Mouse (Mus musculus) limb, embryonic 12.5 days (tissue): ENCODE measurements around the gene Clpb. TPM values are rescaled to one million over a fixed set of nuclear protein-coding genes. Genes with fewer than 3 reads are reported as not detected.
"Not testable (repeated sequence)": the region's sequence is repeated elsewhere in the genome, so short reads cannot be mapped to it uniquely, and the experiment has no call there.

Experiments used
- ATAC-seq: fragments of 200-750 bp; cut with Nextera tagmentation; 2 replicates; pipeline ENCODE4 v1.8.0; 2017; ENCODE audit warnings: low read depth, moderate TSS enrichment; ENCODE audit not compliant: insufficient number of reproducible peaks, insufficient read depth, low FRiP score, low TSS enrichment
- H3K27ac ChIP-seq: fragments of 300-500 bp; sonication (generic); 2 replicates; pipeline ENCODE4 v1.5.1; 2016; ENCODE audit warnings: mild to moderate bottlenecking, moderate library complexity
- H3K27me3 ChIP-seq: fragments of 300-500 bp; sonication (generic); 2 replicates; pipeline ENCODE4 v1.6.1; 2016; ENCODE audit warnings: mild to moderate bottlenecking, moderate library complexity
- H3K36me3 ChIP-seq: fragments of 300-500 bp; sonication (generic); 2 replicates; pipeline ENCODE4 v1.6.1; 2016; ENCODE audit warnings: mild to moderate bottlenecking, moderate library complexity
- H3K4me1 ChIP-seq: fragments of 300-500 bp; sonication (generic); replicated peaks from 2 replicates; pipeline ENCODE4 v1.6.1; 2016
- H3K4me2 ChIP-seq: fragments of 300-500 bp; sonication (generic); 2 replicates; pipeline ENCODE4 v1.6.1; 2016; ENCODE audit warnings: mild to moderate bottlenecking, moderate library complexity
- H3K4me3 ChIP-seq: fragments of 300-500 bp; sonication (generic); replicated peaks from 2 replicates; pipeline ENCODE4 v1.5.1; 2016; ENCODE audit warnings: mild to moderate bottlenecking
- H3K9ac ChIP-seq: fragments of 300-500 bp; sonication (generic); replicated peaks from 2 replicates; pipeline ENCODE4 v1.6.1; 2016; ENCODE audit warnings: mild to moderate bottlenecking, moderate library complexity
- H3K9me3 ChIP-seq: fragments of 300-500 bp; sonication (generic); 2 replicates; pipeline ENCODE4 v1.6.1; 2016; ENCODE audit warnings: mild to moderate bottlenecking, moderate library complexity
- WGBS: fragments of 180-500 bp; shearing (Covaris S2); methylation state at CpG from one replicate; pipeline ENCODE4 v1.1.7; 2016; 5-methylcytosine and 5-hydroxymethylcytosine counted together
- polyA plus RNA-seq: library from polyadenylated mRNA; unstranded; fragments of >200 nt; fragmentation: Nextera tagmentation; extraction: Ambion mirVana; gene quantifications from 2 replicates; pipeline ENCODE4 v1.2.1, GENCODE M21; 2016

Clpb gene
- polyA plus RNA-seq, result 44.0 and 48.4 TPM in 2 replicates

- H3K4me2 ChIP-seq, result peak within 1 kb of the TSS; percentile 70
- peak; percentile 99 for ATAC-seq
- H3K27ac ChIP-seq, result peak within 1 kb of the TSS; percentile 59; the same call in 1 of the 2 replicates
- H3K4me1 ChIP-seq, result peaks cover 10% of the 10 kb centered on the region
- peak within 1 kb of the TSS; percentile 34; the same call in 1 of the 2 replicates for H3K9ac ChIP-seq
- no peaks in the 10 kb centered on the region for H3K27me3 ChIP-seq
- 2% methylated on average over 49 of the region's 49 CpGs for WGBS
- H3K9me3 ChIP-seq, result 0 out of 2 replicates have a peak, but pooled peaks cover 3% of the 10 kb centered on the region
- H3K4me3 ChIP-seq, result peak within 1 kb of the TSS; percentile 67
- H3K36me3 ChIP-seq, result no peaks in the 10 kb centered on the region
Observed at GRCm38 (mm10) chr7:101663514-101664159, at the start of gene Clpb. TSS of gene Clpb (plus strand) at chr7:101663633.

- no peaks in the 10 kb centered on the region for H3K36me3 ChIP-seq
- no peak overlapping the region for H3K4me2 ChIP-seq
- H3K9ac ChIP-seq, result no peak overlapping the region
Observed at GRCm38 (mm10) chr7:101615406-101615805, 48.0 kb upstream of the Clpb start.

GRCm38 (mm10) chr7:101616136-101616835 is 47.1 kb upstream of the Clpb start:
- Histone ChIP-seq H3K36me3 (no peaks in the 10 kb centered on the region), H3K27me3 (no peaks in the 10 kb centered on the region), H3K9ac (no peak overlapping the region), H3K4me1 (no peaks in the 10 kb centered on the region), H3K9me3 (no peaks in the 10 kb centered on the region), H3K27ac (no peak overlapping the region), H3K4me3 (no peak overlapping the region), H3K4me2 (no peak overlapping the region)
- no peak for ATAC-seq
- 84% methylated on average over 6 of the region's 6 CpGs for WGBS

More at GRCm38 (mm10) chr7:101615406-101615805, 48.0 kb upstream of the Clpb start:
- no peak overlapping the region for H3K27ac ChIP-seq
- H3K4me1 ChIP-seq, result no peaks in the 10 kb centered on the region
- no peaks in the 10 kb centered on the region for H3K27me3 ChIP-seq
- no peak for ATAC-seq
- H3K4me3 ChIP-seq, result no peak overlapping the region
- WGBS, result 80% methylated on average over 7 of the region's 7 CpGs
- no peaks in the 10 kb centered on the region for H3K9me3 ChIP-seq

GRCm38 (mm10) chr7:101617438-101618165 is 45.8 kb upstream of the Clpb start:
- H3K9me3 ChIP-seq, result no peaks in the 10 kb centered on the region
- no peaks in the 10 kb centered on the region for H3K4me1 ChIP-seq
- H3K4me2 ChIP-seq, result no peak overlapping the region
- no peak overlapping the region for H3K9ac ChIP-seq
- no peaks in the 10 kb centered on the region for H3K27me3 ChIP-seq
- H3K36me3 ChIP-seq, result no peaks in the 10 kb centered on the region
- no peak for ATAC-seq
- 71% methylated on average over 10 of the region's 10 CpGs for WGBS
- no peak overlapping the region for H3K27ac ChIP-seq
- H3K4me3 ChIP-seq, result no peak overlapping the region

- no peak overlapping the region for H3K27ac ChIP-seq
- H3K4me1 ChIP-seq, result no peaks in the 10 kb centered on the region
- 85% methylated on average over 7 of the region's 7 CpGs for WGBS
- H3K9me3 ChIP-seq, result no peaks in the 10 kb centered on the region
- ATAC-seq, result no peak
- no peaks in the 10 kb centered on the region for H3K27me3 ChIP-seq
- no peaks in the 10 kb centered on the region for H3K36me3 ChIP-seq
- no peak overlapping the region for H3K4me2 ChIP-seq
- no peak overlapping the region for H3K9ac ChIP-seq
- no peak overlapping the region for H3K4me3 ChIP-seq
Observed at GRCm38 (mm10) chr7:101618273-101618672, 45.2 kb upstream of the Clpb start.

GRCm38 (mm10) chr7:101620373-101620772 is 43.1 kb upstream of the Clpb start:
- H3K4me2 ChIP-seq, result no peak overlapping the region
- H3K4me1 ChIP-seq, result no peaks in the 10 kb centered on the region
- no peaks in the 10 kb centered on the region for H3K36me3 ChIP-seq
- no peak for ATAC-seq
- H3K9me3 ChIP-seq, result no peaks in the 10 kb centered on the region
- 28% methylated on average over 4 of the region's 4 CpGs for WGBS
- no peaks in the 10 kb centered on the region for H3K27me3 ChIP-seq
- H3K9ac ChIP-seq, result no peak overlapping the region
- no peak overlapping the region for H3K4me3 ChIP-seq
- no peak overlapping the region for H3K27ac ChIP-seq

GRCm38 (mm10) chr7:101621861-101622260 is 41.6 kb upstream of the Clpb start:
- H3K4me3 ChIP-seq, H3K4me1 ChIP-seq, H3K27me3 ChIP-seq, H3K4me2 ChIP-seq, H3K27ac ChIP-seq, H3K36me3 ChIP-seq, ATAC-seq, H3K9ac ChIP-seq, H3K9me3 ChIP-seq: not testable (repeated sequence)
- 88% methylated on average over 4 of the region's 4 CpGs for WGBS

GRCm38 (mm10) chr7:101624283-101624682 is 39.1 kb upstream of the Clpb start:
- H3K4me1 ChIP-seq, result no peaks in the 10 kb centered on the region
- no peaks in the 10 kb centered on the region for H3K36me3 ChIP-seq
- no peak overlapping the region for H3K27ac ChIP-seq
- H3K9ac ChIP-seq, result no peak overlapping the region
- no peak overlapping the region for H3K4me2 ChIP-seq
- no peaks in the 10 kb centered on the region for H3K9me3 ChIP-seq
- no peaks in the 10 kb centered on the region for H3K27me3 ChIP-seq
- 75% methylated on average over 6 of the region's 6 CpGs for WGBS
- no peak overlapping the region for H3K4me3 ChIP-seq
- ATAC-seq, result no peak

- H3K9me3 ChIP-seq, H3K4me1 ChIP-seq, ATAC-seq, H3K36me3 ChIP-seq, H3K27me3 ChIP-seq, H3K9ac ChIP-seq, H3K27ac ChIP-seq, H3K4me3 ChIP-seq, H3K4me2 ChIP-seq: not testable (repeated sequence)
- 66% methylated on average over 7 of the region's 7 CpGs for WGBS
Observed at GRCm38 (mm10) chr7:101627166-101627565, 36.3 kb upstream of the Clpb start.

- 77% methylated on average over 2 of the region's 2 CpGs for WGBS
- Histone ChIP-seq H3K4me3 (no peak overlapping the region), H3K9ac (no peak overlapping the region), H3K4me1 (no peaks in the 10 kb centered on the region), H3K27me3 (no peaks in the 10 kb centered on the region), H3K36me3 (no peaks in the 10 kb centered on the region), H3K27ac (no peak overlapping the region), H3K9me3 (peaks cover 3% of the 10 kb centered on the region; the same call in 1 of the 2 replicates), H3K4me2 (no peak overlapping the region)
- no peak for ATAC-seq
Observed at GRCm38 (mm10) chr7:101628481-101628880, 35.0 kb upstream of the Clpb start.

GRCm38 (mm10) chr7:101633629-101634177 is 29.7 kb upstream of the Clpb start:
- Histone ChIP-seq H3K27ac (no peak overlapping the region), H3K9me3 (peaks cover 3% of the 10 kb centered on the region; the same call in 1 of the 2 replicates)
- no peak for ATAC-seq

More at GRCm38 (mm10) chr7:101633629-101634177, 29.7 kb upstream of the Clpb start:
- Histone ChIP-seq H3K36me3 (no peaks in the 10 kb centered on the region), H3K4me2 (no peak overlapping the region), H3K27me3 (no peaks in the 10 kb centered on the region), H3K4me1 (no peaks in the 10 kb centered on the region), H3K9ac (no peak overlapping the region), H3K4me3 (no peak overlapping the region)
- 77% methylated on average over 8 of the region's 8 CpGs for WGBS
